Mouse (Mus musculus) brain, embryonic 14.5 days (tissue): ENCODE data around the gene Sash1.

Experiments
- CTCF ChIP-seq: fragments of 200-500 bp; IDR thresholded peaks from 2 replicates; pipeline ENCODE4 v1.5.1; 2012; ENCODE audit warnings: inconsistent platforms, mild to moderate bottlenecking, moderate library complexity, borderline replicate concordance; ENCODE audit not compliant: insufficient read depth, insufficient read length; ENCODE audit errors: extremely low read depth
- POLR2A ChIP-seq: fragments of 200-500 bp; IDR thresholded peaks from 2 replicates; pipeline ENCODE4 v1.6.1; 2012; ENCODE audit warnings: mild to moderate bottlenecking, inconsistent platforms, borderline replicate concordance; ENCODE audit not compliant: poor library complexity, insufficient read depth, insufficient read length, severe bottlenecking; ENCODE audit errors: extremely low read depth

GRCm38 (mm10) chr10:8752436-8752835, 133.4 kb downstream of the Sash1 start:
- TF ChIP-seq POLR2A (no peak), CTCF (no peak)
